Mouse (Mus musculus): ENCODE results near the gene Stx8. TPM values are rescaled to one million over a fixed set of nuclear protein-coding genes. Genes with fewer than 3 reads are reported as not detected.

Gene Stx8
- polyA plus RNA-seq, 1 experiment from 2014 or later, result 16.6 TPM

- Histone ChIP-seq H3K4me3 (ENCODE audit: low read depth, low read length) (no peak overlapping the region), H3K9me3 (replicated peaks; ENCODE audit: control insufficient read depth, low read length) (no peaks in the 10 kb centered on the region), H3K27ac (ENCODE audit: low read length) (no peak overlapping the region), H3K36me3 (ENCODE audit: control insufficient read depth, insufficient read depth) (no peaks in the 10 kb centered on the region), H3K9ac (ENCODE audit: low read depth, low read length) (no peak overlapping the region), H3K4me2 (ENCODE audit: low read depth, low read length) (no peak overlapping the region), H3K27me3 (ENCODE audit: control insufficient read depth, insufficient read depth, low read depth, low read length) (no peaks in the 10 kb centered on the region), H3K4me1 (ENCODE audit: control insufficient read depth, low read depth, low read length) (no peaks in the 10 kb centered on the region)
- WGBS (ENCODE audit: insufficient replicate concordance), result 52% methylated on average over 4 of the region's 4 CpGs
- ATAC-seq (ENCODE audit: low read depth), result no peak
Observed at GRCm38 (mm10) chr11:68035303-68035891, 69.4 kb downstream of the Stx8 start.

GRCm38 (mm10) chr11:68036133-68036959 lies 70.4 kb downstream of the Stx8 start:
- Histone ChIP-seq H3K9ac (ENCODE audit: low read depth, low read length) (no peak overlapping the region), H3K4me3 (ENCODE audit: low read depth, low read length) (no peak overlapping the region), H3K4me2 (ENCODE audit: low read depth, low read length) (no peak overlapping the region), H3K9me3 (replicated peaks; ENCODE audit: control insufficient read depth, low read length) (no peaks in the 10 kb centered on the region), H3K36me3 (ENCODE audit: control insufficient read depth, insufficient read depth) (no peaks in the 10 kb centered on the region), H3K4me1 (ENCODE audit: control insufficient read depth, low read depth, low read length) (no peaks in the 10 kb centered on the region), H3K27me3 (ENCODE audit: control insufficient read depth, insufficient read depth, low read depth, low read length) (no peaks in the 10 kb centered on the region), H3K27ac (ENCODE audit: low read length) (no peak overlapping the region)
- WGBS (ENCODE audit: insufficient replicate concordance), result 76% methylated on average over 20 of the region's 20 CpGs
- no peak for ATAC-seq (ENCODE audit: low read depth)

GRCm38 (mm10) chr11:68037093-68037492 lies 71.1 kb downstream of the Stx8 start:
- 73% methylated on average over 9 of the region's 9 CpGs for WGBS (ENCODE audit: insufficient replicate concordance)

GRCm38 (mm10) chr11:68038101-68038500 lies 72.1 kb downstream of the Stx8 start:
- 71% methylated on average over 2 of the region's 2 CpGs for WGBS (ENCODE audit: insufficient replicate concordance)
- H3K36me3 ChIP-seq (ENCODE audit: control insufficient read depth, insufficient read depth), result no peaks in the 10 kb centered on the region
- H3K4me3 ChIP-seq (ENCODE audit: low read depth, low read length), result no peak overlapping the region
- no peaks in the 10 kb centered on the region for H3K9me3 ChIP-seq (replicated peaks; ENCODE audit: control insufficient read depth, low read length)
- no peak overlapping the region for H3K4me2 ChIP-seq (ENCODE audit: low read depth, low read length)
- H3K27ac ChIP-seq (ENCODE audit: low read length), result no peak overlapping the region
- no peaks in the 10 kb centered on the region for H3K27me3 ChIP-seq (ENCODE audit: control insufficient read depth, insufficient read depth, low read depth, low read length)
- H3K9ac ChIP-seq (ENCODE audit: low read depth, low read length), result no peak overlapping the region
- no peak for ATAC-seq (ENCODE audit: low read depth)
- no peaks in the 10 kb centered on the region for H3K4me1 ChIP-seq (ENCODE audit: control insufficient read depth, low read depth, low read length)

More at GRCm38 (mm10) chr11:68037093-68037492, 71.1 kb downstream of the Stx8 start:
- no peaks in the 10 kb centered on the region for H3K4me1 ChIP-seq (ENCODE audit: control insufficient read depth, low read depth, low read length)
- H3K36me3 ChIP-seq (ENCODE audit: control insufficient read depth, insufficient read depth), result no peaks in the 10 kb centered on the region
- H3K4me3 ChIP-seq (ENCODE audit: low read depth, low read length), result no peak overlapping the region
- no peaks in the 10 kb centered on the region for H3K27me3 ChIP-seq (ENCODE audit: control insufficient read depth, insufficient read depth, low read depth, low read length)
- no peak overlapping the region for H3K9ac ChIP-seq (ENCODE audit: low read depth, low read length)
- no peak overlapping the region for H3K27ac ChIP-seq (ENCODE audit: low read length)
- H3K9me3 ChIP-seq (replicated peaks; ENCODE audit: control insufficient read depth, low read length), result no peaks in the 10 kb centered on the region
- no peak overlapping the region for H3K4me2 ChIP-seq (ENCODE audit: low read depth, low read length)
- no peak for ATAC-seq (ENCODE audit: low read depth)

GRCm38 (mm10) chr11:68044181-68044580 lies 78.2 kb downstream of the Stx8 start:
- H3K27me3 ChIP-seq (ENCODE audit: control insufficient read depth, insufficient read depth, low read depth, low read length), result no peaks in the 10 kb centered on the region
- H3K36me3 ChIP-seq (ENCODE audit: control insufficient read depth, insufficient read depth), result no peaks in the 10 kb centered on the region
- H3K9ac ChIP-seq (ENCODE audit: low read depth, low read length), result no peak overlapping the region
- no peak for ATAC-seq (ENCODE audit: low read depth)
- no peak overlapping the region for H3K27ac ChIP-seq (ENCODE audit: low read length)
- H3K4me3 ChIP-seq (ENCODE audit: low read depth, low read length), result no peak overlapping the region
- no peak overlapping the region for H3K4me2 ChIP-seq (ENCODE audit: low read depth, low read length)
- WGBS (ENCODE audit: insufficient replicate concordance), result 59% methylated on average over 11 of the region's 11 CpGs
- no peaks in the 10 kb centered on the region for H3K9me3 ChIP-seq (replicated peaks; ENCODE audit: control insufficient read depth, low read length)
- H3K4me1 ChIP-seq (ENCODE audit: control insufficient read depth, low read depth, low read length), result no peaks in the 10 kb centered on the region

GRCm38 (mm10) chr11:68046916-68047315 lies 80.9 kb downstream of the Stx8 start:
- WGBS (ENCODE audit: insufficient replicate concordance), result 47% methylated on average over 3 of the region's 3 CpGs
- no peak for ATAC-seq (ENCODE audit: low read depth)
- Histone ChIP-seq H3K4me1 (ENCODE audit: control insufficient read depth, low read depth, low read length) (no peaks in the 10 kb centered on the region), H3K27ac (ENCODE audit: low read length) (no peak overlapping the region), H3K4me3 (ENCODE audit: low read depth, low read length) (no peak overlapping the region), H3K27me3 (ENCODE audit: control insufficient read depth, insufficient read depth, low read depth, low read length) (no peaks in the 10 kb centered on the region), H3K4me2 (ENCODE audit: low read depth, low read length) (no peak overlapping the region), H3K36me3 (ENCODE audit: control insufficient read depth, insufficient read depth) (no peaks in the 10 kb centered on the region), H3K9me3 (replicated peaks; ENCODE audit: control insufficient read depth, low read length) (no peaks in the 10 kb centered on the region), H3K9ac (ENCODE audit: low read depth, low read length) (no peak overlapping the region)

GRCm38 (mm10) chr11:68049261-68050165 lies 83.5 kb downstream of the Stx8 start:
- H3K27ac ChIP-seq (ENCODE audit: low read length), result no peak overlapping the region
- H3K36me3 ChIP-seq (ENCODE audit: control insufficient read depth, insufficient read depth), result no peaks in the 10 kb centered on the region
- no peaks in the 10 kb centered on the region for H3K27me3 ChIP-seq (ENCODE audit: control insufficient read depth, insufficient read depth, low read depth, low read length)
- H3K9ac ChIP-seq (ENCODE audit: low read depth, low read length), result no peak overlapping the region
- no peaks in the 10 kb centered on the region for H3K9me3 ChIP-seq (replicated peaks; ENCODE audit: control insufficient read depth, low read length)
- no peak for ATAC-seq (ENCODE audit: low read depth)
- H3K4me1 ChIP-seq (ENCODE audit: control insufficient read depth, low read depth, low read length), result no peaks in the 10 kb centered on the region
- WGBS (ENCODE audit: insufficient replicate concordance), result 73% methylated on average over 17 of the region's 17 CpGs
- H3K4me2 ChIP-seq (ENCODE audit: low read depth, low read length), result no peak overlapping the region
- no peak overlapping the region for H3K4me3 ChIP-seq (ENCODE audit: low read depth, low read length)

- H3K4me2 ChIP-seq (ENCODE audit: low read depth, low read length), result no peak overlapping the region
- no peak for ATAC-seq (ENCODE audit: low read depth)
- 70% methylated on average over 12 of the region's 12 CpGs for WGBS (ENCODE audit: insufficient replicate concordance)
- H3K4me3 ChIP-seq (ENCODE audit: low read depth, low read length), result no peak overlapping the region
- H3K27ac ChIP-seq (ENCODE audit: low read length), result no peak overlapping the region
- H3K4me1 ChIP-seq (ENCODE audit: control insufficient read depth, low read depth, low read length), result no peaks in the 10 kb centered on the region
- H3K9me3 ChIP-seq (replicated peaks; ENCODE audit: control insufficient read depth, low read length), result no peaks in the 10 kb centered on the region
- H3K36me3 ChIP-seq (ENCODE audit: control insufficient read depth, insufficient read depth), result no peaks in the 10 kb centered on the region
- no peak overlapping the region for H3K9ac ChIP-seq (ENCODE audit: low read depth, low read length)
- H3K27me3 ChIP-seq (ENCODE audit: control insufficient read depth, insufficient read depth, low read depth, low read length), result no peaks in the 10 kb centered on the region
Observed at GRCm38 (mm10) chr11:68050725-68051124, 84.7 kb downstream of the Stx8 start.

Measured in liver, embryonic 16.5 days (tissue).